Mouse (Mus musculus): ENCODE measurements around the gene Snx25. TPM values are rescaled to one million over a fixed set of nuclear protein-coding genes. Genes with fewer than 3 reads are reported as not detected.
A peak's percentile ranks its signal among the peaks of the same experiment; 100 is the strongest.
"Not testable (repeated sequence)": the region's sequence is repeated elsewhere in the genome, so short reads cannot be mapped to it uniquely, and the experiment has no call there.

Gene Snx25
- polyA plus RNA-seq, 1 experiment from 2014 or later = 7.6 TPM

DNA sequence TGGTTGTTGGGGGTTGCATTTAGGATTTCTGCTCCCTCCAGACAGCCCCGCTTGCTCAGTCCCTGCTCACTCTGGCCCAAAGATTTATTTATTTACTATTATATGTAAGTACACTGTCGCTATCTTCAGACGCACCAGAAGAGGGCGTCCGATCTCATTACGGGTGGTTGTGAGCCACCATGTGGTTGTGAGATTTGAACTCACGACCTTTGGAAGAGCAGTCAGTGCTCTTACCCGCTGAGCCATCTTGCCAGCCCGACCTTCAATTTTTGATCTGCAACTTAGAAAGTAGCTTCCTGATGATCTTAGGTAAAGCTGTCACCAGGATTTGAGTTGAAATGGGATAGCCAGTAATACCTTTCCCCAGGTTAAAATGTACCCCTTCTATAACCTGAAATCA, 2.2 kb downstream of the Snx25 start:
- no peak for ATAC-seq
- no peaks in the 10 kb centered on the region for H3K36me3 ChIP-seq
- no peaks in the 10 kb centered on the region for H3K27me3 ChIP-seq (replicated peaks)
- H3K9ac ChIP-seq = no peak overlapping the region
- 0 out of 2 replicates have a peak, but pooled peaks cover 9% of the 10 kb centered on the region for H3K4me1 ChIP-seq (replicated peaks)
- no peak overlapping the region for H3K27ac ChIP-seq
- WGBS = 75% methylated on average over 9 of the region's 9 CpGs
- H3K4me3 ChIP-seq (replicated peaks) = no peak overlapping the region
- no peaks in the 10 kb centered on the region for H3K9me3 ChIP-seq
- no peak overlapping the region for H3K4me2 ChIP-seq (replicated peaks)

DNA sequence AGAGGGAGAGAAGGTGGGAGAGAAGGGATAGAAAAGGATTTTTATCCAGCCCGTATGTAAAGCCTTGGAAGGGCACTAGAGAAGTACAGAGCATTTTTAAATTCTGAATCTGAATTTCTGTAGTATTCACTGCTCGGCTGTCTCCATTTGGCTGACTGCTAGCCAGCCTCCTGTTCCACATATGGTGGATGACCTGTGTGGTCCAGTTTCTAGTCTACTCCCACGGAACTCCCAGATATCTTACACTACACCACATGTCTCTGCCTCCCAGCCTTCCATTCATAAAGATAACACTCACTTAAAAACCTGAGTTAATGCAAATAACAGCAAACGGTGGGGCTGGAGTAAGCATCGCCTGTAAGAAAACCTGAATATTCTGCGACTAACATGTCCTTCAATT, 2.7 kb downstream of the Snx25 start:
- Histone ChIP-seq H3K9ac (no peak overlapping the region), H3K4me3 (replicated peaks) (no peak overlapping the region), H3K9me3 (no peaks in the 10 kb centered on the region), H3K36me3 (no peaks in the 10 kb centered on the region), H3K27ac (no peak overlapping the region), H3K4me2 (replicated peaks) (no peak overlapping the region), H3K27me3 (replicated peaks) (no peaks in the 10 kb centered on the region), H3K4me1 (replicated peaks) (0 out of 2 replicates have a peak, but pooled peaks cover 9% of the 10 kb centered on the region)
- WGBS = 79% methylated on average over 6 of the region's 6 CpGs
- ATAC-seq = no peak

GRCm38 (mm10) chr8:46146173-46146572, 5.8 kb downstream of the Snx25 start:
- ATAC-seq = no peak
- H3K27me3 ChIP-seq (replicated peaks) = no peaks in the 10 kb centered on the region
- peaks cover 10% of the 10 kb centered on the region; the same call in 1 of the 2 replicates for H3K4me1 ChIP-seq (replicated peaks)
- no peak overlapping the region for H3K4me2 ChIP-seq (replicated peaks)
- H3K9me3 ChIP-seq = no peaks in the 10 kb centered on the region
- no peak overlapping the region for H3K9ac ChIP-seq
- H3K36me3 ChIP-seq = no peaks in the 10 kb centered on the region
- no peak overlapping the region for H3K27ac ChIP-seq
- 58% methylated on average over 3 of the region's 3 CpGs for WGBS
- no peak overlapping the region for H3K4me3 ChIP-seq (replicated peaks)

- no peaks in the 10 kb centered on the region for H3K36me3 ChIP-seq
- H3K4me1 ChIP-seq (replicated peaks) = peaks cover 7% of the 10 kb centered on the region; the same call in 1 of the 2 replicates
- H3K4me2 ChIP-seq (replicated peaks) = no peak overlapping the region
- no peaks in the 10 kb centered on the region for H3K27me3 ChIP-seq (replicated peaks)
- no peak overlapping the region for H3K9ac ChIP-seq
- H3K4me3 ChIP-seq (replicated peaks) = no peak overlapping the region
- WGBS = 34% methylated on average over 1 of the region's 1 CpGs
- no peaks in the 10 kb centered on the region for H3K9me3 ChIP-seq
- no peak for ATAC-seq
- no peak overlapping the region for H3K27ac ChIP-seq
These were observed 8.0 kb downstream of the Snx25 start for GRCm38 (mm10) chr8:46143924-46144323.

GRCm38 (mm10) chr8:46143470-46143869, 8.5 kb downstream of the Snx25 start:
- no peak overlapping the region for H3K4me3 ChIP-seq (replicated peaks)
- 0 out of 2 replicates have a peak overlapping the region, but pooled peaks have one; percentile 13 for H3K27ac ChIP-seq
- H3K27me3 ChIP-seq (replicated peaks) = no peaks in the 10 kb centered on the region
- H3K4me1 ChIP-seq (replicated peaks) = peaks cover 7% of the 10 kb centered on the region; the same call in 1 of the 2 replicates
- no peak overlapping the region for H3K9ac ChIP-seq
- H3K9me3 ChIP-seq = no peaks in the 10 kb centered on the region
- peak; percentile 61 for ATAC-seq
- H3K36me3 ChIP-seq = no peaks in the 10 kb centered on the region
- WGBS = 48% methylated on average over 5 of the region's 5 CpGs
- H3K4me2 ChIP-seq (replicated peaks) = no peak overlapping the region

DNA sequence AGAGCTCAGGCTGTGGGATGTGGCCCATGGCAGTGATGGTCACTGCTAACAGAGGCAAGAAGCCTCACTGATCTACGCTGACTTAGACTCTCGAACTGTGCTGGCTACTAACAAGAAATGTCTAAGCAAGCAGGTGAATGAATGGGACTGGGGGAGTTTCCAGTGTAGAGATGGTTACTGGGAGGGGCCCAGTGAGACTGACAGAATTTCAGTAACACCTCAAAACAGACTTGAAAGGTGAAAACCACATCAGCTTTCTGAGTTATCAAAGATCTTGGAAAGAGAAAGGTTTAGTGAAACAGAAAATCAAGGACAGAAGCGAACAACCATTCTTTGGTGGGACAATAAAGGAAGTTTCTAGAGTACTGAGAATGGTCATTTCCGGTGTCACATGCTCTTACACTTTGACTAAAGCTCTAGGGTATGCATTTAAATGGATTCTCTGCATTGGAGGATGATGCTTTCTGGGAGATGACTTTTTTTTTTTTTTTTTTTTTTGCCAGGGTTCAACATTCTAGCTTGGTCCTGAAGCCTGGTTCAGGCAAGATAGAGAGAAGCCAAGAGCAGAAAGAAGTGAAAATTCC, 9.4 kb downstream of the Snx25 start:
- Histone ChIP-seq H3K4me2 (replicated peaks) (no peak overlapping the region), H3K4me3 (replicated peaks) (no peak overlapping the region), H3K27ac (no peak overlapping the region), H3K4me1 (replicated peaks) (peaks cover 7% of the 10 kb centered on the region; the same call in 1 of the 2 replicates), H3K9me3 (no peaks in the 10 kb centered on the region), H3K9ac (no peak overlapping the region), H3K36me3 (no peaks in the 10 kb centered on the region), H3K27me3 (replicated peaks) (no peaks in the 10 kb centered on the region)
- ATAC-seq = no peak
- WGBS = 92% methylated on average over 4 of the region's 4 CpGs

- no peak overlapping the region for H3K9ac ChIP-seq
- 72% methylated on average over 3 of the region's 3 CpGs for WGBS
- H3K4me3 ChIP-seq (replicated peaks) = no peak overlapping the region
- no peaks in the 10 kb centered on the region for H3K36me3 ChIP-seq
- peak; percentile 85 for ATAC-seq
- H3K9me3 ChIP-seq = no peaks in the 10 kb centered on the region
- no peak overlapping the region for H3K4me2 ChIP-seq (replicated peaks)
- 0 out of 2 replicates have a peak overlapping the region, but pooled peaks have one; percentile 7 for H3K27ac ChIP-seq
- H3K4me1 ChIP-seq (replicated peaks) = peaks cover 7% of the 10 kb centered on the region; the same call in 1 of the 2 replicates
- no peaks in the 10 kb centered on the region for H3K27me3 ChIP-seq (replicated peaks)
These were observed 10.3 kb downstream of the Snx25 start for GRCm38 (mm10) chr8:46141688-46142087.

- Histone ChIP-seq H3K4me3 (replicated peaks) (no peak overlapping the region), H3K9me3 (no peaks in the 10 kb centered on the region), H3K27me3 (replicated peaks) (no peaks in the 10 kb centered on the region), H3K27ac (no peak overlapping the region), H3K36me3 (no peaks in the 10 kb centered on the region), H3K9ac (no peak overlapping the region), H3K4me1 (replicated peaks) (peaks cover 7% of the 10 kb centered on the region; the same call in 1 of the 2 replicates), H3K4me2 (replicated peaks) (no peak overlapping the region)
- WGBS = 80% methylated on average over 9 of the region's 9 CpGs
- ATAC-seq = no peak
These were observed 11.4 kb downstream of the Snx25 start for GRCm38 (mm10) chr8:46140376-46141120.

DNA sequence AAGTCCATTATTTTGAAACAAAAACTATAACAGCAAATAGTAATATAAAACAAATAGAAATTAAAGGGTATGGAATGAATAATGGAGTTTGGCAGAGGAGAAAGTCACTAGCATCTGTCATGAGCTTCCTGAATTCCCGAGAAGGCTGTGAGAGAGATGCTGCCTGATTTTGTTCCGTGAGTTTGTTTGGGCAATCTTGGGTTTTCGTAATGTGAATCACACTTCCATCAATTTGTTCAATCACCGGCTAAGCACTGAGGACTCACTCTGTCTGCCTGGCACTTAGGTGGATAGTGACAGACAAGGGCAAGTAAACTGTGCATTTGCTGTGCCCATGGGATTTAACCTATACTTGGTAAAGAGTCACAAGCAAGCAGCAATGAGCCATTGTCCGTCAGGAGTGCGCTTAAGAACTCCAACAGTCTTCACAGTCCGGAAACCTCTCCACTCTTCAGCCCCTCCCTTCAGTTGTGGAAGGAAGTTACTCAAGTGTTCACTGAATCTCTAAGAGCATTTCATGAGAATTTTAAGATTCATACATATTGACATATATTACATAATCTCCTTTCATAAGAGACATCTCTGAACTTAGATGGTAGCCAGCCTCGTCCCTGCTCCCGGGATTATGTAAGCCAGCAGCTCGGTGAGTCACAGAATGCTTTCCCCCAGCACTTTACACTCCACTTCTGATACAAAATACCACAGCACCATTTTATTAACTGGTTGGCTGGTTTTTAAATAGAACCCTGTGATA, 13.9 kb downstream of the Snx25 start:
- H3K4me2 ChIP-seq (replicated peaks) = no peak overlapping the region
- peaks cover 3% of the 10 kb centered on the region; the same call in 1 of the 2 replicates for H3K4me1 ChIP-seq (replicated peaks)
- H3K9ac ChIP-seq = no peak overlapping the region
- ATAC-seq = no peak
- WGBS = 77% methylated on average over 10 of the region's 10 CpGs
- no peaks in the 10 kb centered on the region for H3K36me3 ChIP-seq
- no peak overlapping the region for H3K27ac ChIP-seq
- H3K27me3 ChIP-seq (replicated peaks) = no peaks in the 10 kb centered on the region
- no peaks in the 10 kb centered on the region for H3K9me3 ChIP-seq
- no peak overlapping the region for H3K4me3 ChIP-seq (replicated peaks)

GRCm38 (mm10) chr8:46137336-46137735, 14.6 kb downstream of the Snx25 start:
- Histone ChIP-seq H3K9me3 (no peaks in the 10 kb centered on the region), H3K36me3 (no peaks in the 10 kb centered on the region), H3K4me1 (replicated peaks) (peaks cover 3% of the 10 kb centered on the region; the same call in 1 of the 2 replicates), H3K4me3 (replicated peaks) (no peak overlapping the region), H3K4me2 (replicated peaks) (no peak overlapping the region), H3K9ac (no peak overlapping the region), H3K27ac (no peak overlapping the region), H3K27me3 (replicated peaks) (no peaks in the 10 kb centered on the region)
- 84% methylated on average over 1 of the region's 1 CpGs for WGBS
- no peak for ATAC-seq

DNA sequence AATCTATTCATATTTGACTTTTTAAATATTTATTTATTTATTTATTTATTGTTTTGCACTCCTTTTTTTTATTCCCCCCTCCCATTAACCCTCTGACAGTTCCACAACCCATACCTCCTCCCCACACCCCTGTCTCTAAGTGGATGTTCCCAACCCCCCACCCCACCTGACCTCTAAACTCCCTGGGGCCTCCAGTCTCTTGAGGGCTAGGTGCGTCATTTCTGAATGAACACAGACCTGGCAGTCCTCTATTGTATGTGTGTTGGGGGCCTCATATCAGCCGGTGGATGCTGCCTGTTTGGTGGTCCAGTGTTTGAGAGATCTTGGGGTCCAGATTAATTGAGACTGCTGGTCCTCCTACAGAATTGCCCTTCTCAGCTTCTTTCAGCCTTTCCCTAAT, 16.4 kb downstream of the Snx25 start:
- ATAC-seq = not testable (repeated sequence)

GRCm38 (mm10) chr8:46130426-46130825, 21.5 kb downstream of the Snx25 start:
- H3K9me3 ChIP-seq = no peaks in the 10 kb centered on the region
- no peak overlapping the region for H3K4me2 ChIP-seq (replicated peaks)
- H3K4me3 ChIP-seq (replicated peaks) = no peak overlapping the region
- H3K9ac ChIP-seq = no peak overlapping the region
- no peaks in the 10 kb centered on the region for H3K36me3 ChIP-seq
- no peaks in the 10 kb centered on the region for H3K4me1 ChIP-seq (replicated peaks)
- no peak overlapping the region for H3K27ac ChIP-seq
- ATAC-seq = 0 out of 2 replicates have a peak, but pooled peaks have one; percentile 25
- no peaks in the 10 kb centered on the region for H3K27me3 ChIP-seq (replicated peaks)
- WGBS = 60% methylated on average over 2 of the region's 2 CpGs

More for the DNA sequence above, 16.4 kb downstream of the Snx25 start:
- H3K36me3 ChIP-seq; H3K9ac ChIP-seq; H3K27ac ChIP-seq; H3K4me2 ChIP-seq (replicated peaks); H3K9me3 ChIP-seq; H3K27me3 ChIP-seq (replicated peaks); H3K4me1 ChIP-seq (replicated peaks); H3K4me3 ChIP-seq (replicated peaks): not testable (repeated sequence)
- 85% methylated on average over 2 of the region's 2 CpGs for WGBS

Measured in intestine, embryonic 15.5 days (tissue).